Mouse (Mus musculus): ENCODE data around the gene Eri3.
A peak's percentile ranks its signal among the peaks of the same experiment; 100 is the strongest.

The Eri3 gene

DNA sequence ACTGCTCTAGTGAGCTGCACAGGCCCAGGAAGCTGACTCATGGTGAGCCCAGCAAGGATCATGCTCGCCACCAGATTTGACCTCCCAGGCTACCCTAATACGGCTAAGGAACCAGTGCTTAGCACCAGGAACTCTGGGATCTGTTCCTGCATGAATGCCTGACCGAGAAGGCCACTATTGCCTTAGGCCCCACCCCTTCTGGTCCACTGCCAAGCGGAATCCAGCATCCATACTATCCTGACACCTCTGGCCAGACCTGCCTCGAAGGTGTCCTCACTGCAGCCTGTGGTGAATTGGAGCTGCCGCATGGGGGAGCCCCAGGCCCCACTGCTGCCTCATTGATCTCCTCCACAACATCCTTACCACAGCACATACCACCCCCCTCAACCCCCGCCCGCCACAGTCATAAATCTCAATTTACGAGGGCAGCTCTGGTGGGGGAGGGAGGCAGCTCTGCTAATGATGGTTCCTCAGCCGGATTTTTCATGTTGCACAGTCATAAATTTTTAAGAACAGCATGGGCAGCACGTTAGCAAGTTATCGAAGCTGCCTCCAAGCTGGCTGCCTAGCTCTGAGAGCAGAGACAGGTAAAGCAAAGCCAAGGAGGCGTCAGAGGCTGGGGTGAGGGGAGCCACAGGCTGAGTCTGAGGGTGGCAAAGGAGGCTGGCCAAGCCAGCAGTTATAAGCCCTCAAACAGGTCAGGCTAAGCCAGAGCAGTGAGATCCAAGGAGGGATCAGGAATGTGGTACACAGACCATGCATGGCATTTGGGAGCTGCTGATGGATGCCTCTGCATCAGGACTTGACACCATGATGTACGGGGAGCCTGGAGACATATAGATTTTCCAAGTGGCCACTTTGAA is 108.6 kb downstream of the Eri3 start:
- no peak for DNase-seq (ENCODE audit: low read depth)

DNA sequence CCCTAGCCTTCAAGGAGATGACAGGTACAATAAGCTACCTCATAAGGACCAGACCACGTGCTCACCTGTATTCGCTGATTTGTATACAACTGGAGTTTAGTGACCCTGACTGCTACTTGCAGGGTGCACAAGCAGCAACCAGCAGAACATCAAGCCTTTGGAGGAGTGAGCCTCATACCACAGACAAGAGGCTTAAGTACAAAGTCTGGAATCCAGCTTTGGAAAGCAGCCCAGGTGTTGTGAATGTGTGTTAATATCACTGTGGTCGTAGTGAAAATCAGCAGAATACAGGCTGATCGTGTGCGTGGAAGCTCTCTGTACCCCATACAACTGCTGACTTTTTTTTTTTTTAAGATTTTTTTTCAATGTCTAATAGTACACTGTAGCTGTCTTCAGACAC is 109.8 kb downstream of the Eri3 start:
- no peak for DNase-seq (ENCODE audit: low read depth)

DNA sequence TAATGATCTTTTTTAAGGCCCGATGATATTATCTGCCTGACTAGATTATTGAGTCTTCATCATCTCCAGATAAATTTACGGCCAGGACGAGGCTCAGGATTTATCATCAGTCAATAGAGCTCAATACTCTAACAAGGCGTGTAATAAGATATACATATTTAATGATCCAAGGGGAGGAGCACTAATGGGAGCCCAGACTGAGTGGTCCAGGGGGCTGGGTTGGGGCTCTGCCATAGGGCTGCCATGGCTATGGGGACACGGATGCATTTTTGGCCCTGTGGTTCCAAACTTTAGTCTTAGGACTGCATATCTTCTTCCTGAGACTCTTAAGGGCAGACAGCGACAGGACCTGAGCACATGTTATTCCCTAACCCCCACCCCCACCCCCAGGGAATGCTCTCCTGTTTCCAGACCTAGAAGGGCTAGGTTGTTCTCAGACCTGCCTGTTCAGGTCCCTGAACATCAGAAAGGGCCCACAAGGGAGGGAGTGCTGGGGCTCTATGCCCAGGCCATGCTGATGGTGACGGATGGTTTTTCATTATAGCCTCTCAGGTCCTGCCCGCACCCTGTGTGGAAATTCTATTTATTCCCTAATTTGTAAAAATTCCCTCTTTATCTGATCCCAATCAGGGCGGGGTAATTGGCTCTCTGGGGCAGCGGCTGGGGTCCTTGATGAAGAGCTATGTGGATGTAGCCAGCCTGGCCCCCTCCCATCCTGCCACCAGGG is 114.4 kb downstream of the Eri3 start:
- no peak for DNase-seq (ENCODE audit: low read depth)

- no peak for DNase-seq (ENCODE audit: low read depth)
These were observed 115.4 kb downstream of the Eri3 start for GRCm38 (mm10) chr4:117665531-117665930.

GRCm38 (mm10) chr4:117666054-117666453 is 115.9 kb downstream of the Eri3 start:
- no peak for DNase-seq (ENCODE audit: low read depth)

- DNase-seq (ENCODE audit: low read depth) = no peak
These were observed 119.7 kb downstream of the Eri3 start for GRCm38 (mm10) chr4:117669874-117670273.

DNA sequence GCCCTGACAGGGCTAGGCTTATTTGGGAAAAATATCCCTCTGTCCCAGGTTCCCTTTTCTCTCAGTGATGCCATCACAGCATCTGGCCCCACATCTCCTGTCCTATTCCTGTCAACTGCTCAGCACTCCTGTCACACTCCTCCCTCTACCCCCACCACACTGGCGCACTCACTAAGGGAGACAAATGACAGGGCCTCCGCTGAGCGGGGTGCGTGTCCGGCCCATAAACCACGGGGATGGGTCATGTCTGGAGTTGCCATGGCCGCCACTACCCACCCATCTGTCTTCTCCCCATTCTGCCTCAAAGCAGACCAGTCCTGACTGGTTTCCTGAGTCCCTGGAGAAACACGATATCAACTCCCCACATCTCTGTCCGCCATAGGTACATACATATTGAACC is 121.9 kb downstream of the Eri3 start:
- no peak for DNase-seq (ENCODE audit: low read depth)

- DNase-seq (ENCODE audit: low read depth) = no peak
These were observed 123.7 kb downstream of the Eri3 start for GRCm38 (mm10) chr4:117673901-117674300.

DNA sequence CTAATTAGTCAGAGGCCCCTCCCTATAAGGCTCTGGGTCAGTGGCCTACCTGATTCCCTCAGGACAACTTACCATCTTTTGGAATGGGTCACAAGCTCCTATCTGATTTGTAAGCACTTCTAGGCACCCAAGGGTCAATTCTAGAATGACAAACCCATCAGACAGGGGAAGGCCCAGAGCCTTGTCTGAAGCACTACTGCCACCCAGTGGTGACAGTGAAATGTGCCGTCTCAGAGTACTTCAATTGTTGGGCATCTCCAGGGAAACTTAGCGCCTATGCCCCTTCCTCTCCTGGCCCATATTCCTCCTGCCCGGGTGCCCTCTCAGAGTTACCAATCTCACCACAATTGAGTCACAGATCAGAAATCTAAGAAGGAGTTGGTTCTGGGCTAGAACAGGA is 126.7 kb downstream of the Eri3 start:
- peak; percentile 78 for DNase-seq (ENCODE audit: low read depth)

GRCm38 (mm10) chr4:117680963-117681362 is 130.8 kb downstream of the Eri3 start:
- DNase-seq (ENCODE audit: low read depth) = no peak

GRCm38 (mm10) chr4:117681931-117682461 is 131.8 kb downstream of the Eri3 start, which contains the start of gene Dmap1:
TSS of gene Dmap1 (minus strand) at chr4:117682273.
- peak; percentile 75 for DNase-seq (ENCODE audit: low read depth)

DNA sequence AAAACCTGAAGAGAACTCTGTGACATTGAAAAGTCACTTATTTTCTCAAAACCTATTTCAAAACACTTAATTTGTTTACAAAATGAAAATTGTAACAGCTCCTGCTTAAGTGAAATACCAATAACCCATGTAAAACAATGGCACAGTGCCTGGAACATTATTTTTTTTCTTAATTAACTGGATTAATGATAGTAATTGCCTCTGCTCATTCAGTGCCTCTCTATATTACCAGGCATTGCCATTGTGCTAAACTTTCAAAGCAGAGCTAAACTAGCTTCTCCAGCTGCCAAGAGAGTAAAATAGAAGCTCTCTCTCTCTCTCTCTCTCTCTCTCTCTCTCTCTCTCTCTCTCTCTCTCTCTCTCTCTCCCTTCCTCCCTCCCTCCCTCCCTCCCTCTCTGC is 132.3 kb downstream of the Eri3 start:
- no peak for DNase-seq (ENCODE audit: low read depth)

- DNase-seq (ENCODE audit: low read depth) = no peak
These were observed 133.0 kb downstream of the Eri3 start for GRCm38 (mm10) chr4:117683048-117683768.

DNA sequence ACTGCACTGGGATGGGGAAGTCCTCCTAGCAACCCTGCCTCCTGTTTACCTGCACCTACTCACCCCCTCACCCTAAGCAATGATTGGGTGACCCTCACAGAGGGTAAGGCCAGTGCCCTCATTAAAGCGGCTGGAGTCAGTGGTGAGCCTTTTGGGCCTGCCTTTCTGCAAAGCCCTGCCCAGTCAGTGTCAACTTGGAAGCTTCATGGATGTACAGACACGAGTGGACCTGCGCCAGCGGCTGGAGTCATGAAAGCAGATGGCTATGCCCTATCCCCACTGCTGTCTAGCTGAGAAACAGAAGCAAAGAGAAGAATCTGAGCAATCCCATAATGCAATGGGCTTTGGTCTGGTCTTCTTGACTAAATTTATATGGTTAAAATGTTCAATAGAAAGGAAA is 136.2 kb downstream of the Eri3 start:
- DNase-seq (ENCODE audit: low read depth) = no peak

DNA sequence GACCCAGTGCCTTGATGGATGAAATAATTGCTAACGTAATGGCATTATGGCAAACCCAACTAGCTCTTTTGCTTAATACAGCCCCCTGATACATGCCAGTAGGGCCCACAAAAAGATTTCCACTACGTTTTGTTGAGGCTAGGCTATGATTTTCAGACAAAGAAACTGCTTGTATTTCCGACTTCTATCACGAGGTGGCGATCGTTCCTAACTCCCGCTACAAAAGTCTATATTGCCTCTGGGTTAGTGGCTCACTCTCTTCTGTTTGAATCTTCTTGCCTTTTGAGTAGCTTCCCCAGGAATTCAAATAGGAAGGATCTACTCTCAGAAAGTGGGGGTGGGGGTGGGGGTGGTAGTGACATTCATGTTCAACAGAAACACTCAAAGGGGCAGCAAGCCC is 155.2 kb downstream of the Eri3 start:
- DNase-seq (ENCODE audit: low read depth) = no peak

DNA sequence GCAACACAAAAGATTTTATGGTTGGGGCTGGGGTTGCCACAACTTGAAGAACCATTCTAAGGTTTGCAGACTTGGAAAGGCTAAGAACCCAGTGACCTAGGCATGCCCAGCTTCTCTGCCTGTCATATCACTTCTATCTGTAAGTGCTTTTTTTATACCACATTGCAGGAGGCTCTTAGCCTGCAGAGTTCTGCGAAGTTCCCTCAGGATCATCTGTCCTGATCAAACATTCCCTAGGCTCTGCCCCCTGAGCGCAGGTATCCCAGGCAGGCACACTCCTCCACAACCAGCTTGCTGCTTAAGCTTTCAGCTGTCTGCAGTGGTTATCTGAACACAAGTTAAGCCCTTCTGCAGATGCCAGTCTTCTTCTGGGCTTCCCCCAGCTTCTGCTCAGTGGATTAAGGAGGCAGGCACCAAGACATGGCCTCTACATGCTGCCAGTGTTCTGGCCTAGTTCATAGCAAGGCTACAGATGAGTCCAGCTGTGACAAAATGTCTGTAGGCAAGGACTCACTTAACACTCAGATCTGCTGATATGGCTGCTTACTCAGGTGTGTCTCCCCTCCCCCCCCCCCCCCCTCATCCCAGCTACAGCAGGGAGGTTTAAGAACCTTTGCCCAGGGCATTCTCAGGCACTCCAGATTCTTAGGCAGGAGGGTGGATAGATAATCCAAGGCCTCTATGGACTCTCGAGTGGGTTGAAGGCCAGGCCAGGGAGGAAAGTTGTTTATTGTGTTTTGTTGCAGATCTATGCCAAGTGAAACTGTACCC is 158.8 kb downstream of the Eri3 start:
- DNase-seq (ENCODE audit: low read depth) = no peak

GRCm38 (mm10) chr4:117712314-117712713 is 162.1 kb downstream of the Eri3 start:
- no peak for DNase-seq (ENCODE audit: low read depth)

DNA sequence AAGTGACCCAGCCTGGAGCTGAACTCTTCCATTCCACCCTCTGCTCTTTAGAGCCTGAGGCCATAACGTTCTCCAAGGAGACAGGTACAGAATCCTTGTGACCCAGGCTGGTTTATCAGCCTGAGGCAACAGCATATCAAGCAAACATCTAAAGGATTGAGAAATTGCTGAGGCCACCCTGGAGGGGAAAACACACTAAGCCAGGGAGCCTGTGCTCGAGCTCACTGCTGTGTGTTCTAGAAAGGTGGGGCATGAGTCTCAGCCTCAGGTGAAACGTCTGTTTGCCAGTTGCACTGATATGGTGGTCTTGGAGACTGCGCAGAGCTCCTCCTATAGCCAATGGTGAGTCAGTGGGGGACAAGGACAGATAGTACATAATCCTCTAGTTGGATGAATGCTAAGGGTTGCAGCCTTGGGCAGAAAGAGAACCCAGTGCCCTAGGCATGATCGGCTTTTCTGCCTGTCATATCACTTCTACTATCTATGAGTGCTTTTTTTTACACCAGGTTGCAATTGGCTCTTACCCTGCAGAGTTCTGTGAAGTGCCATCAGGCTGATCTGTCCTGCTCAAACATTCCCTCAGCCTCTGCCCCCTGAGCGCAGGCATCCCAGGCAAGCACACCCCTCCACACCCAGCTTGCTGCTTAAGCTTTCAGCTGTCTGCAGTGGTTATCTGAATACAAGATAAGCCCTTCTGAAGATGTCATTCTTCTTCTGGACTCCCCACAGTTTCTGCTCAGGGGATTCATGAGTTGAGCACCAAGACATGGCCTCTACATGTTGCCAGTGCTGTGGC is 163.3 kb downstream of the Eri3 start:
- no peak for DNase-seq (ENCODE audit: low read depth)

Data from c-Kit-positive CD71-positive TER-119-negative erythroid progenitor cells, embryonic 14.5 days (primary cell).